Mouse (Mus musculus) thymus, postnatal 4 days (tissue): ENCODE measurements around the gene Tax1bp1.

ENCODE experiments used
- DNase-seq: peaks from one replicate; pipeline ENCODE4 v3.0.0; 2021

Tax1bp1 gene

GRCm38 (mm10) chr6:52805237-52805856 is 91.8 kb downstream of the Tax1bp1 start:
- no peak for DNase-seq
